Mouse (Mus musculus) lung, postnatal 14 days (tissue): ENCODE results near the gene Ott.
"Not testable (repeated sequence)": the region's sequence is repeated elsewhere in the genome, so short reads cannot be mapped to it uniquely, and the experiment has no call there.

ENCODE experiments used
- DNase-seq: peaks from one replicate; pipeline ENCODE4 v3.0.0; 2021

The Ott gene

GRCm38 (mm10) chrX:149073982-149074381 is at the start of gene Ott:
TSS of gene Ott (plus strand) at chrX:149074282.
- not testable (repeated sequence) for DNase-seq
